Mouse (Mus musculus) megakaryocyte, embryonic 14.5 days (primary cell): ENCODE results near the gene 2810004N23Rik.

Source experiments
- FLI1 ChIP-seq: IDR thresholded peaks from 2 replicates; pipeline ENCODE4 v1.6.1; 2012; ENCODE audit warnings: low read length, inconsistent platforms, mixed read lengths
- GATA1 ChIP-seq: IDR thresholded peaks from 3 replicates; pipeline ENCODE4 v1.6.1; 2012; ENCODE audit warnings: mixed read lengths, low read length, inconsistent platforms, borderline replicate concordance

DNA sequence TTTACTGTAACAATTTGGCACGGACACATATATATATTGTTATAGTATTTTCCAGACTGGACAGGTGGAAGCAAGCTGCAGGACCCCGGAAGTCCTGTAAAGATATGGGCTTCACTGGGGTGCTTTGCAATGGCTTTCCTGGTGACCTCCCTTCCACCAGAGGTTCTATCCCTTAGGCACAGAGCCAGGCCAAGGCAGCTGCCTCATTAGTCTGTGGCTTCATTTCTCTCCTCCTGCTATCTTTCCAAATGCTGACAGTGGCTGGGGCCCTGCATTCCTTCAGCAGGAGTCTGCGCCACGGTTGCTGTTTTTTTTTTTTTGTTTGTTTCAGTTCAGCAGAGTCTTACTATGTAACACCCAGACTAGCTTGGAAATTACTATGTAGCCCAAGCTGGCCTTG, 71.2 kb downstream of the 2810004N23Rik start:
- TF ChIP-seq GATA1 (no peak), FLI1 (no peak)
